Mouse (Mus musculus) heart, postnatal 0 days (tissue): ENCODE data around the gene Npr2. TPM values are rescaled to one million over a fixed set of nuclear protein-coding genes. Genes with fewer than 3 reads are reported as not detected.
A peak's percentile ranks its signal among the peaks of the same experiment; 100 is the strongest.

Experiments used
- ATAC-seq: fragments of 200-750 bp; cut with Nextera tagmentation; 2 replicates; pipeline ENCODE4 v1.8.0; 2017; ENCODE audit warnings: low read depth, moderate number of reproducible peaks, moderate library complexity; ENCODE audit not compliant: insufficient read depth
- DNase-seq: peaks from one replicate; pipeline ENCODE4 v3.0.0-alpha.2; 2016; ENCODE audit warnings: low spot score
- H3K27ac ChIP-seq: fragments of 300-500 bp; sonication (generic); 2 replicates; pipeline ENCODE4 v1.5.1; 2014; ENCODE audit warnings: low read depth, mild to moderate bottlenecking
- H3K27me3 ChIP-seq: fragments of 300-500 bp; sonication (generic); 2 replicates; pipeline ENCODE4 v1.6.1; 2014; ENCODE audit warnings: low read length, mixed read lengths; ENCODE audit not compliant: control insufficient read depth, insufficient read depth
- H3K36me3 ChIP-seq: fragments of 300-500 bp; sonication (generic); replicated peaks from 2 replicates; pipeline ENCODE4 v1.6.1; 2014; ENCODE audit warnings: low read length, mixed read lengths; ENCODE audit not compliant: control insufficient read depth, insufficient read depth
- H3K4me1 ChIP-seq: fragments of 300-500 bp; sonication (generic); 2 replicates; pipeline ENCODE4 v1.6.1; 2014; ENCODE audit warnings: antibody characterized with exemption; ENCODE audit not compliant: control insufficient read depth, insufficient read depth
- H3K4me2 ChIP-seq: fragments of 300-500 bp; sonication (generic); 2 replicates; pipeline ENCODE4 v1.6.1; 2014; ENCODE audit warnings: low read depth, mild to moderate bottlenecking, low read length, moderate library complexity
- H3K4me3 ChIP-seq: fragments of 300-500 bp; sonication (generic); 2 replicates; pipeline ENCODE4 v1.5.1; 2014; ENCODE audit warnings: low read depth, low read length
- H3K9ac ChIP-seq: fragments of 300-500 bp; sonication (generic); replicated peaks from 2 replicates; pipeline ENCODE4 v1.6.1; 2014; ENCODE audit warnings: low read depth, low read length, mixed read lengths
- H3K9me3 ChIP-seq: fragments of 300-500 bp; sonication (generic); replicated peaks from 2 replicates; pipeline ENCODE4 v1.6.1; 2016; ENCODE audit warnings: low read length; ENCODE audit not compliant: control insufficient read depth
- CTCF ChIP-seq: IDR thresholded peaks from 2 replicates; pipeline ENCODE4 v1.5.1; 2016; ENCODE audit warnings: antibody characterized with exemption, control low read depth, low read depth
- EP300 ChIP-seq: IDR thresholded peaks from 2 replicates; pipeline ENCODE4 v1.6.1; 2016; ENCODE audit warnings: antibody characterized with exemption, low read depth
- WGBS: fragments of 180-500 bp; shearing (Covaris S2); extraction: QIAGEN DNeasy Blood & Tissue Kit; methylation state at CpG from one replicate; pipeline ENCODE4 v1.1.7; 2014; 5-methylcytosine and 5-hydroxymethylcytosine counted together
- microRNA-seq: library from miRNA; unstranded; fragments of <30 nt; microRNA quantifications from one replicate; pipeline ENCODE4, GENCODE M21; 2016
- polyA plus RNA-seq: library from polyadenylated mRNA; unstranded; fragments of >200 nt; fragmentation: Nextera tagmentation; extraction: Ambion mirVana; gene quantifications from 2 replicates; pipeline ENCODE4 v1.2.1, GENCODE M21; 2015
- total RNA-seq: library from RNA; depleted of rRNA; stranded (reverse); fragments of >200 nt; gene quantifications from 2 replicates; pipeline ENCODE4 v1.2.3, GENCODE M21; 2014; ENCODE audit warnings: low replicate concordance; rRNA removed

Gene Npr2
- total and polyA plus RNA-seq, 2 experiments from 2014 or later, result 6.9 to 23.1 TPM

- Histone ChIP-seq H3K4me1 (peaks cover 14% of the 10 kb centered on the region; the same call in 1 of the 2 replicates), H3K27ac (no peak overlapping the region), H3K9ac (no peak overlapping the region), H3K9me3 (no peaks in the 10 kb centered on the region), H3K4me3 (no peak overlapping the region), H3K4me2 (no peak overlapping the region), H3K36me3 (peaks cover 7% of the 10 kb centered on the region; the same call in 1 of the 2 replicates), H3K27me3 (no peaks in the 10 kb centered on the region)
- ATAC-seq (no peak), DNase-seq (no peak)
- no peak for TF ChIP-seq CTCF
- no peak for TF ChIP-seq EP300
- WGBS, result 85% methylated on average over 1 of the region's 1 CpGs
Measured at GRCm38 (mm10) chr4:43694439-43695248, 62.9 kb downstream of the Npr2 start.

DNA sequence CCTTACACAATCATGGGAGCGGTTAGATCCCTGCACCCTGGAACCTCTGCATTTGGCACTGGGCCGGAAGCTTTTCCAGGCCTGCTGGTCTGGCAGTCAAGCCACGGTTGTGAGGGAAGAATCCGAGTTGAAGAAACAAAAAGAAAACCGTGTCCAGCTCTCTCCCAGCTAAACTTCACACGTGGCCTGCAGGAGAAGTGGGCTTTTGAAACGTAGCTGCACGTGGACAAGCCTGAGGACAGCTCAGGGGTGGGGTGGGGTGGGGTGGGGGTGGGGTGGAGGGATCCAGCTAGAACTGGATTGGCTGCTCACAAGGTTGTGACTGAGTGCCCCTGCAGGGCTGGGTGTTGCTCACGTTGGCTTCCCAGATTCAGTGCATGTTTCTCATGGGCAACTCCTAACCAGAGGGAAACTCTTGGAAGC, 63.5 kb downstream of the Npr2 start:
- H3K9me3 ChIP-seq, result no peaks in the 10 kb centered on the region
- H3K9ac ChIP-seq, result no peak overlapping the region
- no peak overlapping the region for H3K4me3 ChIP-seq
- H3K4me1 ChIP-seq, result peaks cover 14% of the 10 kb centered on the region; the same call in 1 of the 2 replicates
- no peak overlapping the region for H3K27ac ChIP-seq
- ATAC-seq (peak; percentile 76), DNase-seq (peak; percentile 40)
- no peaks in the 10 kb centered on the region for H3K27me3 ChIP-seq
- TF ChIP-seq EP300 (no peak), CTCF (no peak)
- 13% methylated on average over 9 of the region's 9 CpGs for WGBS
- no peak overlapping the region for H3K4me2 ChIP-seq
- H3K36me3 ChIP-seq, result 0 out of 2 replicates have a peak, but pooled peaks cover 1% of the 10 kb centered on the region

GRCm38 (mm10) chr4:43696561-43696960, 64.8 kb downstream of the Npr2 start:
- TF ChIP-seq CTCF (no peak), EP300 (no peak)
- 76% methylated on average over 13 of the region's 13 CpGs for WGBS
- ATAC-seq (peak; percentile 33; the same call in 1 of the 2 replicates), DNase-seq (no peak)
- Histone ChIP-seq H3K4me2 (no peak overlapping the region), H3K4me3 (no peak overlapping the region), H3K27ac (no peak overlapping the region), H3K36me3 (no peaks in the 10 kb centered on the region), H3K27me3 (no peaks in the 10 kb centered on the region), H3K9ac (no peak overlapping the region), H3K9me3 (no peaks in the 10 kb centered on the region), H3K4me1 (peaks cover 14% of the 10 kb centered on the region; the same call in 1 of the 2 replicates)

DNA sequence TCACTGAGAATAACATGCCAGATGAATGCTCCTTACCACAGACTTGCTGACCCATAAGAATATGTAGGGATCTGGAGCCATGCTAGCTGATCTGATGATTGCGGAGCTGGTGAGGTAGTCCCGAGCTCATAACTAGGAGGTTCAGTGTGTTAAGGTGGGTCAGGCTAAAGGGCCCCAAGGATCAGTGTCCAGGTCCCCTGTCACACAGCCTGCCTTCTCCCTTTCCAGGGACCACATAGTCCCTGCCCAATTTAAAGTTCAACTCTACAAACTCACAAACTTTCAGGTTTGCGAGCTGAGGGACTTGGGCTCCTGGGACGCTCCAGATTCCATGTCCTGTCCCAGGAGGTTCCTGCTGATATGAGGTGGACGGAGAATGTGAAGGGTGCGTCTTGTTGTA, 69.0 kb downstream of the Npr2 start, which contains the start of gene Olfr70:
Gene Olfr70, minus strand, starts transcription at position 101 of the 400 bp plus-strand sequence.
- Histone ChIP-seq H3K27me3 (no peaks in the 10 kb centered on the region), H3K4me1 (no peaks in the 10 kb centered on the region), H3K4me3 (no peak within 1 kb of the TSS), H3K36me3 (no peaks in the 10 kb centered on the region), H3K4me2 (no peak within 1 kb of the TSS), H3K9ac (no peak within 1 kb of the TSS), H3K9me3 (no peaks in the 10 kb centered on the region), H3K27ac (no peak within 1 kb of the TSS)
- DNase-seq (no peak), ATAC-seq (no peak)
- WGBS, result 86% methylated on average over 6 of the region's 6 CpGs
- no peak for TF ChIP-seq CTCF
- no peak for TF ChIP-seq EP300

Small RNAs within 50 kb of the gene (microRNA-seq; reads per million reads assigned to microRNA genes)
- gene Gm25262, result not detected

Other genes starting within 250 kb of the Npr2 start
- gene Rusc2, start 250.0 kb upstream of the Npr2 start, total RNA-seq, result 32.2 and 34.9 TPM in 2 replicates
- gene Rusc2, start 250.0 kb upstream of the Npr2 start, polyA plus RNA-seq, result 7.2 and 8.0 TPM in 2 replicates
- not detected in 2 replicates for gene Fam166b, start 202.8 kb upstream of the Npr2 start, total RNA-seq
- 0.14 and 0.25 TPM in 2 replicates for gene Fam166b, start 202.8 kb upstream of the Npr2 start, polyA plus RNA-seq
- gene Tesk1, start 190.0 kb upstream of the Npr2 start, total RNA-seq, result 51.3 and 55.5 TPM in 2 replicates
- 3.9 and 5.1 TPM in 2 replicates for gene Tesk1, start 190.0 kb upstream of the Npr2 start, polyA plus RNA-seq
- 0.08 and 0.81 TPM in 2 replicates for gene Cd72, start 177.3 kb upstream of the Npr2 start, total RNA-seq
- 3.4 TPM in 2 replicates for gene Cd72, start 177.3 kb upstream of the Npr2 start, polyA plus RNA-seq
- gene Sit1, start 148.2 kb upstream of the Npr2 start, total RNA-seq, result 2.8 TPM in 1 of 2 replicates, not detected in the other
- gene Sit1, start 148.2 kb upstream of the Npr2 start, polyA plus RNA-seq, result not detected in 2 replicates
- 26.6 and 44.0 TPM in 2 replicates for gene Ccdc107, start 139.0 kb upstream of the Npr2 start, total RNA-seq
- gene Ccdc107, start 139.0 kb upstream of the Npr2 start, polyA plus RNA-seq, result 81.7 and 82.4 TPM in 2 replicates
- 18.7 and 27.0 TPM in 2 replicates for gene Arhgef39, start 132.2 kb upstream of the Npr2 start, total RNA-seq
- 7.3 and 8.8 TPM in 2 replicates for gene Arhgef39, start 132.2 kb upstream of the Npr2 start, polyA plus RNA-seq
- gene Car9, start 125.0 kb upstream of the Npr2 start, total RNA-seq, result 4.6 TPM in 1 of 2 replicates, not detected in the other
- 0.80 and 1.1 TPM in 2 replicates for gene Car9, start 125.0 kb upstream of the Npr2 start, polyA plus RNA-seq
- 25.7 and 67.0 TPM in 2 replicates for gene Tpm2, start 108.2 kb upstream of the Npr2 start, total RNA-seq
- gene Tpm2, start 108.2 kb upstream of the Npr2 start, polyA plus RNA-seq, result 109 TPM in 2 replicates
- gene Creb3, start 69.6 kb upstream of the Npr2 start, total RNA-seq, result 30.1 and 46.3 TPM in 2 replicates
- gene Creb3, start 69.6 kb upstream of the Npr2 start, polyA plus RNA-seq, result 49.1 and 53.4 TPM in 2 replicates
- gene Tln1, start 69.2 kb upstream of the Npr2 start, total RNA-seq, result 141 and 185 TPM in 2 replicates
- 67.1 and 77.2 TPM in 2 replicates for gene Tln1, start 69.2 kb upstream of the Npr2 start, polyA plus RNA-seq
- gene Rgp1, start 53.2 kb upstream of the Npr2 start, total RNA-seq, result 12.4 and 21.1 TPM in 2 replicates
- 10.8 and 10.9 TPM in 2 replicates for gene Rgp1, start 53.2 kb upstream of the Npr2 start, polyA plus RNA-seq
- gene Gba2, start 53.1 kb upstream of the Npr2 start, total RNA-seq, result 11.0 and 16.7 TPM in 2 replicates
- 14.0 TPM in 2 replicates for gene Gba2, start 53.1 kb upstream of the Npr2 start, polyA plus RNA-seq
- gene Msmp, start 47.4 kb upstream of the Npr2 start, total RNA-seq, result not detected in 2 replicates
- 1.2 TPM in 1 of 2 replicates, not detected in the other for gene Msmp, start 47.4 kb upstream of the Npr2 start, polyA plus RNA-seq
- not detected in 2 replicates for gene Spag8, start 21.7 kb downstream of the Npr2 start, total RNA-seq
- 0.44 and 0.62 TPM in 2 replicates for gene Spag8, start 21.7 kb downstream of the Npr2 start, polyA plus RNA-seq
- gene Hint2, start 24.5 kb downstream of the Npr2 start, total RNA-seq, result 358 and 378 TPM in 2 replicates
- 322 and 361 TPM in 2 replicates for gene Hint2, start 24.5 kb downstream of the Npr2 start, polyA plus RNA-seq
- 9.6 and 24.9 TPM in 2 replicates for gene Tmem8b, start 37.0 kb downstream of the Npr2 start, total RNA-seq
- gene Tmem8b, start 37.0 kb downstream of the Npr2 start, polyA plus RNA-seq, result 4.5 and 4.9 TPM in 2 replicates
- not detected in 2 replicates for gene Fam221b, start 37.2 kb downstream of the Npr2 start, total RNA-seq
- gene Fam221b, start 37.2 kb downstream of the Npr2 start, polyA plus RNA-seq, result 3.6 and 4.0 TPM in 2 replicates
- 0.15 TPM in 1 of 2 replicates, not detected in the other for gene Olfr70, start 68.9 kb downstream of the Npr2 start, total RNA-seq
- not detected in 2 replicates for gene Olfr70, start 68.9 kb downstream of the Npr2 start, polyA plus RNA-seq
- gene Olfr71, start 78.3 kb downstream of the Npr2 start, total RNA-seq, result not detected in 2 replicates
- gene Olfr71, start 78.3 kb downstream of the Npr2 start, polyA plus RNA-seq, result not detected in 2 replicates
- 8.2 and 9.5 TPM in 2 replicates for gene Hrct1, start 95.3 kb downstream of the Npr2 start, total RNA-seq
- 4.5 and 4.9 TPM in 2 replicates for gene Hrct1, start 95.3 kb downstream of the Npr2 start, polyA plus RNA-seq
- gene Spaar, start 98.1 kb downstream of the Npr2 start, total RNA-seq, result 1.6 and 6.3 TPM in 2 replicates
- gene Spaar, start 98.1 kb downstream of the Npr2 start, polyA plus RNA-seq, result 1.1 and 1.3 TPM in 2 replicates
- gene Olfr159, start 139.1 kb downstream of the Npr2 start, total RNA-seq, result not detected in 2 replicates
- not detected in 2 replicates for gene Olfr159, start 139.1 kb downstream of the Npr2 start, polyA plus RNA-seq
- gene Olfr156, start 192.0 kb downstream of the Npr2 start, total RNA-seq, result not detected in 2 replicates
- gene Olfr156, start 192.0 kb downstream of the Npr2 start, polyA plus RNA-seq, result not detected in 2 replicates
- gene Olfr157, start 208.3 kb downstream of the Npr2 start, total RNA-seq, result not detected in 2 replicates
- gene Olfr157, start 208.3 kb downstream of the Npr2 start, polyA plus RNA-seq, result not detected in 2 replicates
- not detected in 2 replicates for gene Olfr155, start 219.6 kb downstream of the Npr2 start, total RNA-seq
- gene Olfr155, start 219.6 kb downstream of the Npr2 start, polyA plus RNA-seq, result not detected in 2 replicates
- gene Reck, start 243.6 kb downstream of the Npr2 start, total RNA-seq, result 5.6 TPM in 2 replicates
- 4.0 and 4.1 TPM in 2 replicates for gene Reck, start 243.6 kb downstream of the Npr2 start, polyA plus RNA-seq